Mouse (Mus musculus) megakaryocyte, embryonic 14.5 days (primary cell): Measurements from ENCODE around the gene Zfp423.

Experiments used
- FLI1 ChIP-seq: IDR thresholded peaks from 2 replicates; pipeline ENCODE4 v1.6.1; 2012; ENCODE audit warnings: low read length, inconsistent platforms, mixed read lengths
- GATA1 ChIP-seq: IDR thresholded peaks from 3 replicates; pipeline ENCODE4 v1.6.1; 2012; ENCODE audit warnings: mixed read lengths, low read length, inconsistent platforms, borderline replicate concordance

DNA sequence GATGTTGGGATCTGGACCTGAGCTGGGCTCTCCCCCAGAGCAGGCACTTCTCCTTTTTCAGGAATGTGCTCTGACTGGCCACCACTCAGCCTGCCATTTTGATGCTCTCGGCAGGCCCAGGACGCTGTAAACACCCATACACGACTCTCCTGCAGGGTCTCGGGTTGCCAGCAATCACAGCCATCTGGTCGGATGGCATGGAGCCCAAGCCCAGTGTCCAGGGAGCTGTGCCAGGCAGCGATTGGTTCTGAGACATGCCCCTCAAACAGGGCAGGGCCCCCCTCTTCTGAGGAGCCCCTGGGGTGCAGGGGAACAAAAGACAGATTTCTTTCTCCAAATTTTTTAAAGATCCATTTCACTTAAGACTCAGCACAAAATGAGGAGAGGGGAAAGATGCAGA, 314.0 kb downstream of the Zfp423 start:
- no peak for TF ChIP-seq GATA1
- no peak for TF ChIP-seq FLI1
